Mouse (Mus musculus) neural tube, embryonic 13.5 days (tissue): Measurements from ENCODE around the gene Snapin. TPM values are rescaled to one million over a fixed set of nuclear protein-coding genes. Genes with fewer than 3 reads are reported as not detected.

Experiments used
- ATAC-seq: fragments of 200-750 bp; cut with Nextera tagmentation; 2 replicates; pipeline ENCODE4 v1.8.0; 2017; ENCODE audit warnings: low read depth, mild to moderate bottlenecking, moderate TSS enrichment, moderate library complexity
- H3K27ac ChIP-seq: fragments of 300-500 bp; sonication (generic); replicated peaks from 2 replicates; pipeline ENCODE4 v1.5.1; 2015; ENCODE audit warnings: moderate library complexity, mild to moderate bottlenecking, inconsistent platforms
- H3K27me3 ChIP-seq: fragments of 300-500 bp; sonication (generic); 2 replicates; pipeline ENCODE4 v1.6.1; 2015; ENCODE audit warnings: mild to moderate bottlenecking, inconsistent platforms
- H3K36me3 ChIP-seq: fragments of 300-500 bp; sonication (generic); 2 replicates; pipeline ENCODE4 v1.6.1; 2015; ENCODE audit warnings: mild to moderate bottlenecking, inconsistent platforms
- H3K4me1 ChIP-seq: fragments of 300-500 bp; sonication (generic); replicated peaks from 2 replicates; pipeline ENCODE4 v1.6.1; 2015; ENCODE audit warnings: inconsistent platforms
- H3K4me2 ChIP-seq: fragments of 300-500 bp; sonication (generic); 2 replicates; pipeline ENCODE4 v1.6.1; 2015; ENCODE audit warnings: inconsistent platforms, mild to moderate bottlenecking, moderate library complexity
- H3K4me3 ChIP-seq: fragments of 300-500 bp; sonication (generic); 2 replicates; pipeline ENCODE4 v1.5.1; 2015; ENCODE audit warnings: mild to moderate bottlenecking, inconsistent platforms
- H3K9ac ChIP-seq: fragments of 300-500 bp; sonication (generic); 2 replicates; pipeline ENCODE4 v1.6.1; 2015; ENCODE audit warnings: moderate library complexity, mild to moderate bottlenecking, inconsistent platforms
- H3K9me3 ChIP-seq: fragments of 300-500 bp; sonication (generic); 2 replicates; pipeline ENCODE4 v1.6.1; 2016; ENCODE audit warnings: inconsistent platforms
- WGBS: fragments of 180-500 bp; shearing (Covaris S2); methylation state at CpG from one replicate; pipeline ENCODE4 v1.1.7; 2015; 5-methylcytosine and 5-hydroxymethylcytosine counted together
- polyA plus RNA-seq: library from polyadenylated mRNA; unstranded; fragments of >200 nt; fragmentation: Nextera tagmentation; extraction: Ambion mirVana; gene quantifications from 2 replicates; pipeline ENCODE4 v1.2.1, GENCODE M21; 2015

Gene Snapin
- polyA plus RNA-seq, 1 experiment from 2014 or later: 103 TPM

GRCm38 (mm10) chr3:90495850-90496525 lies 5.2 kb upstream of the Snapin start:
- no peaks in the 10 kb centered on the region for H3K4me1 ChIP-seq

GRCm38 (mm10) chr3:90493831-90494540 lies 3.2 kb upstream of the Snapin start:
- no peak overlapping the region for H3K9ac ChIP-seq
- peaks cover 48% of the 10 kb centered on the region for H3K36me3 ChIP-seq
- no peak overlapping the region for H3K27ac ChIP-seq
- H3K4me3 ChIP-seq: no peak overlapping the region
- 48% methylated on average over 4 of the region's 4 CpGs for WGBS
- no peak for ATAC-seq
- H3K4me1 ChIP-seq: peaks cover 13% of the 10 kb centered on the region
- H3K27me3 ChIP-seq: no peaks in the 10 kb centered on the region
- H3K9me3 ChIP-seq: no peaks in the 10 kb centered on the region
- no peak overlapping the region for H3K4me2 ChIP-seq

More at GRCm38 (mm10) chr3:90495850-90496525, 5.2 kb upstream of the Snapin start:
- 92% methylated on average over 7 of the region's 7 CpGs for WGBS
- Histone ChIP-seq H3K9ac (no peak overlapping the region), H3K9me3 (no peaks in the 10 kb centered on the region), H3K27ac (no peak overlapping the region), H3K4me2 (no peak overlapping the region), H3K4me3 (no peak overlapping the region), H3K36me3 (peaks cover 59% of the 10 kb centered on the region), H3K27me3 (no peaks in the 10 kb centered on the region)
- no peak for ATAC-seq

- Histone ChIP-seq H3K9ac (no peak overlapping the region), H3K4me1 (peaks cover 13% of the 10 kb centered on the region), H3K27ac (no peak overlapping the region), H3K9me3 (no peaks in the 10 kb centered on the region), H3K4me2 (no peak overlapping the region), H3K36me3 (peaks cover 47% of the 10 kb centered on the region), H3K27me3 (no peaks in the 10 kb centered on the region), H3K4me3 (no peak overlapping the region)
- no peak for ATAC-seq
- 38% methylated on average over 2 of the region's 2 CpGs for WGBS
Measured at GRCm38 (mm10) chr3:90491350-90491749, 517 bp upstream of the Snapin start.

GRCm38 (mm10) chr3:90488576-90488975 lies 2.3 kb downstream of the Snapin start:
- H3K36me3 ChIP-seq: peaks cover 59% of the 10 kb centered on the region
- H3K27ac ChIP-seq: no peak overlapping the region
- H3K4me1 ChIP-seq: peaks cover 13% of the 10 kb centered on the region
- H3K4me2 ChIP-seq: no peak overlapping the region
- no peak overlapping the region for H3K4me3 ChIP-seq
- ATAC-seq: no peak
- no peaks in the 10 kb centered on the region for H3K9me3 ChIP-seq
- WGBS: 92% methylated on average over 6 of the region's 6 CpGs
- no peaks in the 10 kb centered on the region for H3K27me3 ChIP-seq
- H3K9ac ChIP-seq: no peak overlapping the region

- H3K4me1 ChIP-seq: peaks cover 13% of the 10 kb centered on the region
- peaks cover 74% of the 10 kb centered on the region for H3K36me3 ChIP-seq
- no peaks in the 10 kb centered on the region for H3K9me3 ChIP-seq
- H3K4me3 ChIP-seq: no peak overlapping the region
- no peak overlapping the region for H3K4me2 ChIP-seq
- no peak overlapping the region for H3K9ac ChIP-seq
- H3K27me3 ChIP-seq: no peaks in the 10 kb centered on the region
- 82% methylated on average over 5 of the region's 5 CpGs for WGBS
- no peak overlapping the region for H3K27ac ChIP-seq
- ATAC-seq: no peak
Measured at GRCm38 (mm10) chr3:90486998-90487397, 3.8 kb downstream of the Snapin start.

DNA sequence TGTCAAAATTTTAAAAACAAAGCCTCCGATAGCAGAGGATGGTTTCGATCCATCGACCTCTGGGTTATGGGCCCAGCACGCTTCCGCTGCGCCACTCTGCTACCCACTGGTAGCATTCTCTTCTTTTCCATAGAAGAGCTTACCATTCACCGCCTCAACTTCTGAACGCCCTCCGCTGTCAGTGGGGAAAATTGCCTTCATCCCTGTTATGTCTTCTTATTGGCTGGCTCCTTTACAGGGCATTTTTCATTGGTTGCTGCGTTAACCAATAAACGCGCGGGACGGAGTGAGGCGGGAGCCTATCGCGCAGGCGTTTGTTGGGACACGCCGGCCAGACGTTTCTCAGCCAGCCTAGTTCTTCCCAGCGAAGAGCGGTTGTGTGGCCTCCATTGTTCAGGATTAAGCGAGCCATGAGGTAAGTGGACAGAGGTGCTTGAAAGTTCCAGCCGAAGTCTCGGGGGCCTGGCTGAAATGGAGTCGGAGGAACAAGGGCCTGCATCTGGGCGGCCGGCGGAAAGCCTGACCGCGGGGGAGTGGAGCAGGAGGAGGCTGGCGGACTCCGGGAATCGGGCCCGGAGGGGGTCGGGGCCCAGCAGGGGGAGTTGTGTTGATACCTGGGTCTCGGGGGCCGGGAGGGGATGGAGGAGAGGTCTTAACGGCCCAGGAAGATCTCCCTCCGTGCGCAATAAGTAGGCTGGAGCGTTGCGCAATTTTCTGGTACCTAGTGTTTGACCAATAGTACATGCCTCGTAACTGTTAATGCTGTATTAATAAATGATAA lies 14.8 kb downstream of the Snapin start, which contains the start of gene Ilf2:
Gene Ilf2, plus strand, starts transcription at position 296 of the 781 bp plus-strand sequence.
- H3K4me1 ChIP-seq: peaks cover 14% of the 10 kb centered on the region
- peak within 1 kb of the TSS; percentile 95 for H3K27ac ChIP-seq
- no peaks in the 10 kb centered on the region for H3K27me3 ChIP-seq
- H3K4me2 ChIP-seq: peak within 1 kb of the TSS; percentile 80
- peak; percentile 99 for ATAC-seq
- WGBS: under 1% methylated on average over 45 of the region's 45 CpGs
- peaks cover 34% of the 10 kb centered on the region for H3K36me3 ChIP-seq
- peak within 1 kb of the TSS; percentile 73 for H3K4me3 ChIP-seq
- no peaks in the 10 kb centered on the region for H3K9me3 ChIP-seq
- H3K9ac ChIP-seq: peak within 1 kb of the TSS; percentile 94

GRCm38 (mm10) chr3:90475151-90475830 lies 15.5 kb downstream of the Snapin start:
- no peak overlapping the region for H3K9ac ChIP-seq
- H3K4me2 ChIP-seq: peak overlapping the region; percentile 45
- no peaks in the 10 kb centered on the region for H3K9me3 ChIP-seq
- ATAC-seq: peak; percentile 13
- no peak overlapping the region for H3K27ac ChIP-seq
- 41% methylated on average over 16 of the region's 16 CpGs for WGBS
- peaks cover 14% of the 10 kb centered on the region for H3K4me1 ChIP-seq
- H3K27me3 ChIP-seq: no peaks in the 10 kb centered on the region
- peak overlapping the region; percentile 33 for H3K4me3 ChIP-seq
- H3K36me3 ChIP-seq: peaks cover 26% of the 10 kb centered on the region

- no peak for ATAC-seq
- 43% methylated on average over 3 of the region's 3 CpGs for WGBS
- Histone ChIP-seq H3K9me3 (no peaks in the 10 kb centered on the region), H3K4me3 (no peak overlapping the region), H3K4me2 (no peak overlapping the region), H3K36me3 (no peaks in the 10 kb centered on the region), H3K4me1 (peaks cover 7% of the 10 kb centered on the region), H3K27ac (no peak overlapping the region), H3K27me3 (peaks cover 3% of the 10 kb centered on the region; the same call in 1 of the 2 replicates), H3K9ac (no peak overlapping the region)
Measured at GRCm38 (mm10) chr3:90472213-90472612, 18.6 kb downstream of the Snapin start.

DNA sequence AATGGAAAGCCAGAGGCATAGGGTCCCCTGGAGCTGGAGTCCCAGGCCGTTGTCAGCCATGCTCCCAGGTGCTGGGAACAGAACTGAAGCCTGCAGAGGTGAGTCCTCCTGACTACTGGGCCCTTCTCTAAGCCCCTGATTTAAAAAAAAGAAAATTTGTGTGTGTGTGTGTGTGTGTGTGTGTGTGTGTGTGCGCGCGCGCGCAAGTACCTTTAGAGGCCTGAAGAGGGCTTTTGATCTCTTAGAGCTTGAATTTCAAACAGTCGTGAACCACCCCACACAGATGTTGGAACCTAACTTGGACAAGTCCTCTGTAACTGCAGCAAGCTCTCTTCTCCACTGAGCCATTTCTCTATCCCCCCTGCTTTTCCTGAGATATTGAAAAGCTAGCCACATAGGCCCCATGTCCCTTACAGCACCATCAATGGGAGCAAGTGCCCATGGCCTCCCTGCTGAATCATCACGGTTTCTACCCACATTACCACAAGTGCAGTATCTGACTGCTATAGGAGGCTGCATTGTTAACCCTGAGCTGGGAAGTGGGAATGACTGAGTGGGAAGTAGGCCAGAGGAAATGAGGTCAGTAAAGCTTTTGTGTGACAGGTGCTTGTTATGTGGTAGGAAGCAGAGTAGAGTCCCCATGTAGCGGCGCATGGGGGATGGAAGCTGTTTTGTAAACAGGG lies 23.1 kb downstream of the Snapin start:
- 95% methylated on average over 10 of the region's 10 CpGs for WGBS
- Histone ChIP-seq H3K4me2 (no peak overlapping the region), H3K4me1 (peaks cover 21% of the 10 kb centered on the region), H3K36me3 (no peaks in the 10 kb centered on the region), H3K9ac (no peak overlapping the region), H3K27ac (no peak overlapping the region), H3K27me3 (peaks cover 43% of the 10 kb centered on the region), H3K4me3 (no peak overlapping the region), H3K9me3 (no peaks in the 10 kb centered on the region)
- no peak for ATAC-seq

DNA sequence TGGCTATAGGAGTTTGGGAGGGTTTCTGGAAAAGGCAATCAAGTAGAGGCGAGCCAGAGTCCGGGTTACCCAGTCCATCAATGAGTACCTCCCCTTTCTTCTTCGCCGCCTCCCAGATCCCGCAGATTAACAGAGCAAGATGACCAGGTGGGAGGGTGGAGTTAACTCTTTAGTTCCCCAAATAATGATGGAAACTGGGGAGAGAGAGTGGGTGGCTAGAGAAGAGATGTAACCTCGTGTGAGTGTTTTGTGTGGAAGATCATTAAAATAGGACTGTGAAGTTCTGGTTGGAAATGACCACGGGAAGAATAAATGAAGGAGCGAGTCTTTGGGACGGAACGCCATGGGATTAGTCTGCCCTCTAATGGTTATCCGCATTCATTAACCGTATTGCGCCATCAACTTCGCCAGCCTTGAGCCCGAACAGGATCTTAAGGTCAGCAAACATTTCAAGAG lies 24.5 kb downstream of the Snapin start:
- Histone ChIP-seq H3K4me3 (peak overlapping the region; percentile 55), H3K9me3 (no peaks in the 10 kb centered on the region), H3K9ac (peak overlapping the region; percentile 65), H3K4me2 (peak overlapping the region; percentile 94), H3K36me3 (no peaks in the 10 kb centered on the region), H3K27ac (no peak overlapping the region), H3K4me1 (peaks cover 21% of the 10 kb centered on the region), H3K27me3 (peaks cover 57% of the 10 kb centered on the region)
- WGBS: under 1% methylated on average over 15 of the region's 15 CpGs
- ATAC-seq: peak; percentile 23; the same call in 1 of the 2 replicates

DNA sequence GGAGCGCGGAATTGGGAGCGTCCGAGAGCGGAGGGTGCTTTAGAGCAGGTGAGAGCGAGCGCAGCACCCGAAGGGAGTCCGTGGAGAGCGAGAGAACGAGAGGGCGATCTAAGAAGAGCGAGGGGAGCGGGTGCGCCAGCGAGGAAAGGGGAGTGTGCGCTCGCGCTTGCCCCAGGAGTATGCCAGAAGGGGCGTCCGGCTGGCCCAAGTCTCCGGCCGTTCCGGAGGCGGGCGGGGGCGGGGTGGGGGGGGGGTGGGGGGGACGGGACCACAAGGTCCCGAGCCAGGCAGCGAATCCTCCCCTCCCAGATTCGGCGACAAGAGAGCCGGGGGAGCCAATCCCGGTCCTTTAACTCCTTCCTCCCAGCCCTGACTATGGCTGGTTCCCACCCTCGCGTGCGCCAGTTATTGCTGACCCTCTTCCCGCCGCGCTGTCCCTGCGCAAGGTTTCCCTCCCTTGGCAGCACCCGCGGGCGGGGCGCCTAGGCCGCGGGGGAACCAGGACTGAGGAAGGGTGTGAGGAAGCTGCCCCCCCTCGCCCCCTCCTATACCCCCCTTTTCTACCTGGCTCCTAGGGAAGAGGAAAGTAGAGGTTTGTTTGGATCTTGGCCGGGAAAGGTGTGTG lies 25.0 kb downstream of the Snapin start, which contains the start of gene Npr1:
Gene Npr1, minus strand, starts transcription at position 181 of the 625 bp plus-strand sequence.
- H3K9ac ChIP-seq: peak within 1 kb of the TSS; percentile 65
- no peaks in the 10 kb centered on the region for H3K36me3 ChIP-seq
- peaks cover 21% of the 10 kb centered on the region for H3K4me1 ChIP-seq
- peak within 1 kb of the TSS; percentile 94 for H3K4me2 ChIP-seq
- H3K27ac ChIP-seq: no peak within 1 kb of the TSS
- under 1% methylated on average over 36 of the region's 49 CpGs for WGBS
- H3K9me3 ChIP-seq: no peaks in the 10 kb centered on the region
- peak; percentile 56 for ATAC-seq
- peak within 1 kb of the TSS; percentile 55 for H3K4me3 ChIP-seq
- H3K27me3 ChIP-seq: peaks cover 62% of the 10 kb centered on the region
